In the genomic region with DNA sequence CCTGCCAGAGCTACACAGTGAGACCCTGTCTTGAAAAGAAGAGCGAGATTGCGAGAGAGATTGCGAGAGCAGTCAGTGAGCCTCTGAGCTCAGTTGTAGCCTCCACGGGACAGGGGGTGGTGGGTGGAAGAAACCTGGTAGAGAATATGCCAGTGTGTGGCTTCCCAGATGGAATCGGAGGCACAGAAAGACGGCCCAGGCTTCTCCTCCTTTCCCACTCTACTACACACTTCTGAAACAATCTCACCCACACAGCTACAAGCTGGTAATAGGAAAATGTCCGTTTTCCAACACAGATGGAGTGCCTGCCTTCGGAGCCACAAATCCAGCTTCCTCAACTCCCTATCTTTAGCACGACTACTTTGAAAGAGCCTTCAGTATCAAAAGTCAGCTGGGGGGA, we compare ENCODE assay signal across 15 mouse cellular contexts. TPM values are rescaled to one million over a fixed set of nuclear protein-coding genes. Genes with fewer than 3 reads are reported as not detected.
A peak's percentile ranks its signal among the peaks of the same experiment; 100 is the strongest.
DNase-seq lines count a peak whose midpoint lies in the region; ATAC-seq and TF ChIP-seq lines count a peak whose summit lies in the region.
"Had no signal": no experiment of that assay in that cellular context is flagged by ENCODE, and none has a peak within 500 bp of the region (broad histone marks: within the 10 kb centered on the region; RNA-seq: fewer than 3 reads in every experiment).

No protein-coding gene starts in this region.

- peak; percentile 89 for ATAC-seq in frontal cortex, adult (ENCODE audit: low TSS enrichment)
- no peak for ATAC-seq in lung, postnatal 0 days
- no peak for ATAC-seq in monocyte, adult 5-6 weeks (replicated peaks; ENCODE audit: insufficient number of reproducible peaks, low FRiP score, low TSS enrichment, poor library complexity, severe bottlenecking)
- ATAC-seq: forebrain, embryonic 14.5 days had no signal

- intact Hi-C loops in left cerebral cortex, postnatal 14 days (cut with DNase I): loop anchor here (5.0 kb wide), 1 partner anchor 57 kb away; no protein-coding TSS in a partner anchor

- no peak for TF ChIP-seq CTCF in lung, postnatal 0 days (IDR thresholded peaks at IDR 0.05)

- DNase-seq in layer of hippocampus, adult 18-20 months (ENCODE audit: low spot score in 2 of 2): peak; percentile 84 to 91
- DNase-seq in left cerebral cortex, postnatal 14 days (ENCODE audit: low spot score in 2 of 2): peak; percentile 65 to 67
- DNase-seq in right cerebral cortex, postnatal 10 days (ENCODE audit: low spot score in 2 of 2): peak; percentile 72 to 84
- DNase-seq in lung, postnatal 0 days (ENCODE audit: low spot score): no peak
- no peak for DNase-seq in kidney, adult 8-10 months
- DNase-seq: cerebellum, adult 11 months; lung, embryonic 14.5 days had no signal

- H3K4me2 ChIP-seq in lung, postnatal 0 days (replicated peaks; ENCODE audit: low read depth, low read length): no peak overlapping the region
- H3K4me2 ChIP-seq: heart, embryonic 15.5 days; hindbrain, embryonic 14.5 days; lung, embryonic 14.5 days; neural tube, embryonic 15.5 days had no signal

- TF ChIP-seq EP300 in lung, postnatal 0 days (IDR thresholded peaks at IDR 0.05): no peak

- H3K36me3 ChIP-seq in lung, postnatal 0 days (ENCODE audit: insufficient read depth, low read length): peaks cover 11% of the 10 kb centered on the region; the same call in 1 of the 2 replicates

- H3K4me1 ChIP-seq in lung, postnatal 0 days (ENCODE audit: insufficient read depth, low read depth, low read length): no peaks in the 10 kb centered on the region
- H3K4me1 ChIP-seq: heart, embryonic 15.5 days; neural tube, embryonic 15.5 days had no signal

- 93% methylated on average over 9 of the region's 9 CpGs for WGBS in lung, postnatal 0 days

- H3K27ac ChIP-seq in lung, postnatal 0 days (ENCODE audit: low read length): no peak overlapping the region
- H3K27ac ChIP-seq: heart, embryonic 15.5 days; hindbrain, embryonic 14.5 days; neural tube, embryonic 15.5 days had no signal

- no peaks in the 10 kb centered on the region for H3K9me3 ChIP-seq in lung, postnatal 0 days (ENCODE audit: low read length)
- H3K9me3 ChIP-seq: heart, embryonic 15.5 days; neural tube, embryonic 15.5 days had no signal

- no peak overlapping the region for H3K9ac ChIP-seq in lung, postnatal 0 days (replicated peaks; ENCODE audit: low read depth)
- H3K9ac ChIP-seq: heart, embryonic 15.5 days; hindbrain, embryonic 14.5 days; lung, embryonic 14.5 days; neural tube, embryonic 15.5 days had no signal

- no peak overlapping the region for H3K4me3 ChIP-seq in lung, postnatal 0 days (ENCODE audit: low read depth, low read length)
- H3K4me3 ChIP-seq: heart, embryonic 15.5 days; megakaryocyte, embryonic 14.5 days; neural tube, embryonic 15.5 days had no signal

- no peaks in the 10 kb centered on the region for H3K27me3 ChIP-seq in lung, postnatal 0 days (replicated peaks; ENCODE audit: insufficient read depth, low read length)
- H3K27me3 ChIP-seq: CH12.LX; heart, embryonic 15.5 days; megakaryocyte, embryonic 14.5 days; neural tube, embryonic 15.5 days had no signal

RNA-seq across cellular contexts. Expression of a gene that starts 9.5 kb away (rescaled TPM):
- total RNA-seq in layer of hippocampus, adult 18-20 months (2021): 10 to 100 TPM; 85.2 to 94.9 TPM
- 10 to 100 TPM; 58.7 to 61.6 TPM for total RNA-seq in left cerebral cortex, postnatal 14 days (2021)
- 14.3 and 16.2 TPM in 2 replicates for polyA plus RNA-seq in lung, postnatal 0 days (2015; fragmentation: Nextera tagmentation; extraction: Ambion mirVana)
- total RNA-seq in monocyte, adult 5-6 weeks (2017): 5.0 to 14.2 TPM (median 9.7 TPM) in 3 replicates

RNA-seq across cellular contexts. Expression of a gene that starts 58.0 kb away (rescaled TPM):
- 10 to 100 TPM; 30.6 to 33.6 TPM for total RNA-seq in layer of hippocampus, adult 18-20 months (2021)
- 10 to 100 TPM; 25.2 to 27.1 TPM for total RNA-seq in left cerebral cortex, postnatal 14 days (2021)
- polyA plus RNA-seq in lung, postnatal 0 days (2015; fragmentation: Nextera tagmentation; extraction: Ambion mirVana): 6.9 and 10.1 TPM in 2 replicates
- total RNA-seq in monocyte, adult 5-6 weeks (2017): 5.0 to 16.1 TPM (median 9.2 TPM) in 3 replicates

Comparison
In these comparisons a context has a peak if more than half of its experiments do, and no peak if none do; other contexts are left out.
1. DNase-seq: peak in layer of hippocampus, adult 18-20 months (2 of 2), left cerebral cortex, postnatal 14 days (2 of 2) and right cerebral cortex, postnatal 10 days (2 of 2); none in lung, postnatal 0 days (single experiment) and kidney, adult 8-10 months (0 of 2).